Mouse (Mus musculus) left cerebral cortex, postnatal 4 days (tissue): ENCODE results near the gene Dusp16. TPM values are rescaled to one million over a fixed set of nuclear protein-coding genes. Genes with fewer than 3 reads are reported as not detected.

Experiments used
- total RNA-seq, 2 experiments: library from RNA; stranded (reverse); gene quantifications; 2 replicates each; pipeline ENCODE4 v1.2.3; 2021

Gene Dusp16
- total RNA-seq, 2 experiments from 2014 or later: 5.1 to 5.2 TPM

Other genes with a start within 250 kb of the Dusp16 start
- 10 to 100 TPM; 50.1 to 51.5 TPM for gene Lrp6, start 225.7 kb downstream of the Dusp16 start, total RNA-seq
- 1 to 10 TPM; 1.7 to 2.0 TPM for gene Mansc1, start 160.1 kb downstream of the Dusp16 start, total RNA-seq
- gene Borcs5, start 153.1 kb downstream of the Dusp16 start, total RNA-seq: 10 to 100 TPM; 19.0 to 21.3 TPM
- gene Crebl2, start 37.5 kb upstream of the Dusp16 start, total RNA-seq: 1 to 10 TPM; 6.5 to 8.1 TPM
- 10 to 100 TPM; 24.5 to 29.3 TPM for gene Gpr19, start 106.0 kb upstream of the Dusp16 start, total RNA-seq
- gene Cdkn1b, start 127.8 kb upstream of the Dusp16 start, total RNA-seq: 10 to 100 TPM; 55.5 to 62.2 TPM
- gene Apold1, start 189.1 kb upstream of the Dusp16 start, total RNA-seq: 1 to 10 TPM; 4.2 to 4.3 TPM
- 10 to 100 TPM; 56.9 to 57.4 TPM for gene Ddx47, start 219.0 kb upstream of the Dusp16 start, total RNA-seq